In genomic region chr16:45967471-45967870, GRCm38 (mm10) we compare ENCODE assay signal across 9 mouse cellular contexts. TPM values are rescaled to one million over a fixed set of nuclear protein-coding genes. Genes with fewer than 3 reads are reported as not detected.
DNase-seq lines count a peak whose midpoint lies in the region; ATAC-seq and TF ChIP-seq lines count a peak whose summit lies in the region.
"Had no signal": no experiment of that assay in that cellular context is flagged by ENCODE, and none has a peak within 500 bp of the region (broad histone marks: within the 10 kb centered on the region; RNA-seq: fewer than 3 reads in every experiment).

No protein-coding gene starts in this region.

- peak; percentile 95 for ATAC-seq in forebrain, embryonic 15.5 days (replicated peaks)

- H3K4me2 ChIP-seq in forebrain, embryonic 15.5 days (replicated peaks) = no peak overlapping the region

- no peaks in the 10 kb centered on the region for H3K27me3 ChIP-seq in forebrain, embryonic 15.5 days

- H3K36me3 ChIP-seq in forebrain, embryonic 15.5 days = peaks cover 3% of the 10 kb centered on the region; the same call in 1 of the 2 replicates

- H3K9ac ChIP-seq in forebrain, embryonic 15.5 days (replicated peaks) = no peak overlapping the region

- H3K4me3 ChIP-seq in forebrain, embryonic 15.5 days = no peak overlapping the region
- no peak overlapping the region for H3K4me3 ChIP-seq in lung, adult 2 months (replicated peaks; ENCODE audit: extremely low read depth, low read depth, low read length)

- no peak overlapping the region for H3K27ac ChIP-seq in forebrain, embryonic 15.5 days (replicated peaks)
- H3K27ac ChIP-seq: macrophage had no signal

- no peaks in the 10 kb centered on the region for H3K9me3 ChIP-seq in forebrain, embryonic 15.5 days

- DNase-seq in ES-CJ7 (ENCODE audit: low read depth, low spot score) = peak; percentile 70
- peak; percentile 34 for DNase-seq in c-Kit-positive CD71-positive TER-119-positive erythroid progenitor cells, embryonic 14.5 days (ENCODE audit: low spot score)
- peak; percentile 79 to 81 for DNase-seq in heart, postnatal 36 days
- peak; percentile 73 for DNase-seq in layer of hippocampus, adult 11-12 months (ENCODE audit: low spot score)
- DNase-seq in lung, adult 2 months = peak; percentile 76
- DNase-seq in ovary, adult 18-20 months (ENCODE audit: low spot score) = peak; percentile 47
- DNase-seq in thymus, postnatal 10 days (ENCODE audit: low spot score in 2 of 2) = peak; percentile 10 to 62

- no peak for TF ChIP-seq POLR2A in lung, adult 2 months (IDR thresholded peaks at IDR 0.05; ENCODE audit: borderline replicate concordance, extremely low read depth, low read depth, low read length)

- 10% methylated on average over 7 of the region's 7 CpGs for WGBS in forebrain, embryonic 15.5 days
- WGBS in lung, adult 2 months = 8% methylated on average over 7 of the region's 7 CpGs

- H3K4me1 ChIP-seq in forebrain, embryonic 15.5 days = peaks cover 3% of the 10 kb centered on the region; the same call in 1 of the 2 replicates
- H3K4me1 ChIP-seq in lung, adult 2 months (ENCODE audit: control insufficient read depth, insufficient read depth, low read length) = peaks cover 15% of the 10 kb centered on the region

- intact Hi-C loops in heart, postnatal 36 days (cut with DNase I) = loop anchor here (1.0 to 2.0 kb wide), 3 partner anchors 123 to 282 kb away; no protein-coding TSS in a partner anchor

- TF ChIP-seq CTCF in lung, adult 2 months (IDR thresholded peaks at IDR 0.05; ENCODE audit: insufficient read depth, low read length) = peak; percentile 84

RNA-seq across cellular contexts. Expression of gene Phldb2, which starts 14.1 kb away (rescaled TPM):
- 7.2 and 7.8 TPM in 2 replicates for polyA plus RNA-seq in forebrain, embryonic 15.5 days (2015; fragmentation: Nextera tagmentation; extraction: Ambion mirVana)
- 10 to 100 TPM; 14.8 to 16.4 TPM for total RNA-seq in heart, postnatal 36 days (2021)
- polyA plus RNA-seq in lung, adult 2 months (2012; rRNA removed) = 53.0 and 55.6 TPM in 2 replicates

RNA-seq across cellular contexts. Expression of gene Plcxd2, which starts 42.5 kb away (rescaled TPM):
- 14.1 and 14.4 TPM in 2 replicates for polyA plus RNA-seq in forebrain, embryonic 15.5 days (2015; fragmentation: Nextera tagmentation; extraction: Ambion mirVana)
- under 1 TPM; 0.05 to 0.14 TPM for total RNA-seq in heart, postnatal 36 days (2021)
- polyA plus RNA-seq in lung, adult 2 months (2012; rRNA removed) = 0.35 and 0.84 TPM in 2 replicates
